Mouse (Mus musculus): Measurements from ENCODE around the gene Rps15.

DNA sequence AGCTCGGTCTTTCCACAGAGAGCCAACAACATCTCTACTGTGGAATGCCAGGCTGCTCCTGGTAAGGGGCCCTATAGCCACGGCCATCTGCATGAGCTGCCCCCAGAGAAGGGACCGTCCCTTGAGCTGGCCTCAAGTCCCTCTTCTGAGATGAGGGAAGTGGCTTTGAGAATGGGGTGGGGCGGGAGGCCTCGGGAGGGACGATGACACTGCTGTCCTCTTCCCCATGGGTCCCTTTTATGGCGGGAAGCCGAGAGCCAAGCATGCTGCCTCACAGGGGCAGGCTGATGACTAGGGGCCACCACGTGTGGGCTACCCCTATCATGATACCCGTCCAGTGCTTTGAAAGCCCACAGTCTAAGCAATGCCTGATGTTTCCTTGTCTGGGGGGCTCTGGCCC is 24.8 kb downstream of the Rps15 start:
- TF ChIP-seq POLR2A (IDR thresholded peaks at IDR 0.05; ENCODE audit: insufficient read depth, low read depth, low read length) (no peak), CTCF (IDR thresholded peaks at IDR 0.05) (no peak)
